Mouse (Mus musculus) C2C12 (cell line): ENCODE results near the gene Syne1.

Experiments
- CTCF ChIP-seq: IDR thresholded peaks from one replicate; pipeline ENCODE4 v1.5.1; 2011; ENCODE audit not compliant: control insufficient read depth, insufficient read depth, insufficient read length
- MAX ChIP-seq: IDR thresholded peaks from one replicate; pipeline ENCODE4 v1.6.1; 2011; ENCODE audit warnings: mild to moderate bottlenecking, control low read depth
- USF1 ChIP-seq: IDR thresholded peaks from one replicate; pipeline ENCODE4 v1.6.1; 2011; ENCODE audit warnings: low read depth, mild to moderate bottlenecking, control low read depth, moderate library complexity

- TF ChIP-seq CTCF (no peak), MAX (no peak), USF1 (no peak)
Observed at GRCm38 (mm10) chr10:5044481-5044880, 506.8 kb downstream of the Syne1 start.
